ENCODE assay signal across 30 mouse cellular contexts in genomic region chr1:141911714-141912398, GRCm38 (mm10).
DNase-seq lines count a peak whose midpoint lies in the region; ATAC-seq lines count a peak whose summit lies in the region.
"Had no signal": no experiment of that assay in that cellular context is flagged by ENCODE, and none has a peak within 500 bp of the region (broad histone marks: within the 10 kb centered on the region; RNA-seq: fewer than 3 reads in every experiment).

No protein-coding gene starts in this region.

- ATAC-seq in forebrain, embryonic 13.5 days = peak; percentile 6; the same call in 1 of the 2 replicates
- no peak for ATAC-seq in forebrain, embryonic 12.5 days (ENCODE audit: low FRiP score)
- peak; percentile 87 for ATAC-seq in frontal cortex, adult (ENCODE audit: low TSS enrichment)
- peak; percentile 79 for ATAC-seq in forebrain, embryonic 16.5 days
- ATAC-seq in liver, embryonic 11.5 days (replicated peaks; ENCODE audit: low FRiP score) = no peak
- ATAC-seq: intestine, postnatal 0 days; Patski had no signal

- no peak overlapping the region for H3K4me2 ChIP-seq in forebrain, embryonic 13.5 days
- no peak overlapping the region for H3K4me2 ChIP-seq in forebrain, embryonic 12.5 days
- no peak overlapping the region for H3K4me2 ChIP-seq in forebrain, embryonic 16.5 days (ENCODE audit: low read length)
- H3K4me2 ChIP-seq in liver, embryonic 11.5 days = no peak overlapping the region
- H3K4me2 ChIP-seq: embryonic facial prominence, embryonic 13.5 days; heart, embryonic 13.5 days; hindbrain, embryonic 12.5 days; hindbrain, embryonic 15.5 days had no signal

- no peak overlapping the region for H3K27ac ChIP-seq in forebrain, embryonic 13.5 days
- no peak overlapping the region for H3K27ac ChIP-seq in forebrain, embryonic 12.5 days
- peak overlapping the region; percentile 33 for H3K27ac ChIP-seq in forebrain, embryonic 16.5 days (ENCODE audit: low read length)
- H3K27ac ChIP-seq in liver, embryonic 11.5 days (ENCODE audit: low read depth, low read length) = no peak overlapping the region
- H3K27ac ChIP-seq: embryonic facial prominence, embryonic 10.5 days; embryonic facial prominence, embryonic 13.5 days; heart, adult 2 months; heart, embryonic 10.5 days; heart, embryonic 13.5 days; hindbrain, embryonic 12.5 days; hindbrain, embryonic 15.5 days had no signal

- WGBS in forebrain, embryonic 13.5 days = 88% methylated on average over 7 of the region's 7 CpGs
- WGBS in forebrain, embryonic 12.5 days = 93% methylated on average over 7 of the region's 7 CpGs
- WGBS in forebrain, embryonic 16.5 days = 83% methylated on average over 7 of the region's 7 CpGs
- WGBS in liver, embryonic 11.5 days = 89% methylated on average over 7 of the region's 7 CpGs

- no peak for DNase-seq in frontal cortex, postnatal 10 days (ENCODE audit: low spot score in 2 of 2)
- DNase-seq in yolk sac, embryonic 10.5 days (ENCODE audit: low spot score) = no peak
- no peak for DNase-seq in heart, postnatal 25 days (ENCODE audit: low spot score)
- DNase-seq in liver, embryonic 11.5 days (ENCODE audit: low spot score) = no peak
- DNase-seq: adrenal gland, postnatal 10 days; adrenal gland, postnatal 36 days; cerebellum, adult 2 months; cerebellum, postnatal 10 days; cerebellum, postnatal 36 days; embryo, embryonic 11 days; gastrocnemius, postnatal 10 days; gastrocnemius, postnatal 36 days; heart, adult 2 months; heart, postnatal 14 days; kidney, adult 2 months had no signal

- no peak overlapping the region for H3K4me3 ChIP-seq in forebrain, embryonic 13.5 days
- H3K4me3 ChIP-seq in forebrain, embryonic 12.5 days (replicated peaks) = no peak overlapping the region
- H3K4me3 ChIP-seq in forebrain, embryonic 16.5 days (replicated peaks; ENCODE audit: low read length) = no peak overlapping the region
- H3K4me3 ChIP-seq in liver, embryonic 11.5 days (ENCODE audit: low read depth, low read length) = no peak overlapping the region
- H3K4me3 ChIP-seq: embryonic facial prominence, embryonic 10.5 days; embryonic facial prominence, embryonic 13.5 days; erythroblast, embryonic 14.5 days; heart, adult 2 months; heart, embryonic 10.5 days; heart, embryonic 13.5 days; hindbrain, embryonic 12.5 days; hindbrain, embryonic 15.5 days had no signal

- H3K9ac ChIP-seq in forebrain, embryonic 13.5 days = no peak overlapping the region
- H3K9ac ChIP-seq in forebrain, embryonic 12.5 days = no peak overlapping the region
- no peak overlapping the region for H3K9ac ChIP-seq in forebrain, embryonic 16.5 days (replicated peaks; ENCODE audit: low read depth, low read length)
- H3K9ac ChIP-seq in liver, embryonic 11.5 days (ENCODE audit: low read depth, low read length) = no peak overlapping the region
- H3K9ac ChIP-seq: embryonic facial prominence, embryonic 13.5 days; heart, embryonic 13.5 days; hindbrain, embryonic 12.5 days; hindbrain, embryonic 15.5 days had no signal

- no peaks in the 10 kb centered on the region for H3K27me3 ChIP-seq in forebrain, embryonic 13.5 days
- H3K27me3 ChIP-seq in forebrain, embryonic 12.5 days = no peaks in the 10 kb centered on the region
- no peaks in the 10 kb centered on the region for H3K27me3 ChIP-seq in forebrain, embryonic 16.5 days (replicated peaks; ENCODE audit: control insufficient read depth, insufficient read depth, low read length)
- no peaks in the 10 kb centered on the region for H3K27me3 ChIP-seq in liver, embryonic 11.5 days (replicated peaks; ENCODE audit: control insufficient read depth, insufficient read depth, low read length)
- H3K27me3 ChIP-seq: CH12.LX; embryonic facial prominence, embryonic 13.5 days; heart, embryonic 13.5 days; hindbrain, embryonic 12.5 days; hindbrain, embryonic 15.5 days; Patski had no signal

- H3K36me3 ChIP-seq in forebrain, embryonic 13.5 days (ENCODE audit: poor library complexity, severe bottlenecking) = no peaks in the 10 kb centered on the region
- no peaks in the 10 kb centered on the region for H3K36me3 ChIP-seq in forebrain, embryonic 12.5 days (replicated peaks)
- no peaks in the 10 kb centered on the region for H3K36me3 ChIP-seq in forebrain, embryonic 16.5 days (ENCODE audit: control insufficient read depth, insufficient read depth)
- no peaks in the 10 kb centered on the region for H3K36me3 ChIP-seq in liver, embryonic 11.5 days (ENCODE audit: control insufficient read depth, insufficient read depth, low read length)
- H3K36me3 ChIP-seq: embryonic facial prominence, embryonic 10.5 days; embryonic facial prominence, embryonic 13.5 days; G1E; heart, embryonic 10.5 days; heart, embryonic 13.5 days; hindbrain, embryonic 12.5 days; hindbrain, embryonic 15.5 days had no signal

- no peaks in the 10 kb centered on the region for H3K4me1 ChIP-seq in forebrain, embryonic 13.5 days
- H3K4me1 ChIP-seq in forebrain, embryonic 12.5 days = no peaks in the 10 kb centered on the region
- H3K4me1 ChIP-seq in forebrain, embryonic 16.5 days (replicated peaks; ENCODE audit: control insufficient read depth, insufficient read depth, low read length) = no peaks in the 10 kb centered on the region
- H3K4me1 ChIP-seq in liver, embryonic 11.5 days (replicated peaks; ENCODE audit: control insufficient read depth, insufficient read depth, low read length) = no peaks in the 10 kb centered on the region
- H3K4me1 ChIP-seq: embryonic facial prominence, embryonic 10.5 days; embryonic facial prominence, embryonic 13.5 days; heart, embryonic 10.5 days; heart, embryonic 13.5 days; hindbrain, embryonic 12.5 days; hindbrain, embryonic 15.5 days had no signal

- intact Hi-C loops in heart, postnatal 25 days (cut with DNase I) = no loop called here

- no peaks in the 10 kb centered on the region for H3K9me3 ChIP-seq in forebrain, embryonic 13.5 days (replicated peaks)
- no peaks in the 10 kb centered on the region for H3K9me3 ChIP-seq in forebrain, embryonic 12.5 days
- no peaks in the 10 kb centered on the region for H3K9me3 ChIP-seq in forebrain, embryonic 16.5 days (ENCODE audit: control insufficient read depth, low read length)
- H3K9me3 ChIP-seq in liver, embryonic 11.5 days (ENCODE audit: control insufficient read depth, low read length) = no peaks in the 10 kb centered on the region
- H3K9me3 ChIP-seq: embryonic facial prominence, embryonic 10.5 days; embryonic facial prominence, embryonic 13.5 days; heart, embryonic 10.5 days; hindbrain, embryonic 12.5 days; hindbrain, embryonic 15.5 days had no signal

Comparison
In these comparisons a context has a peak if more than half of its experiments do, and no peak if none do; other contexts are left out.
1. ATAC-seq: peak in forebrain, embryonic 13.5 days (single experiment), frontal cortex, adult (single experiment) and forebrain, embryonic 16.5 days (single experiment); none in forebrain, embryonic 12.5 days (single experiment) and liver, embryonic 11.5 days (single experiment).